Comparison of ENCODE assay signal across 18 mouse cellular contexts in genomic region chr6:137360166-137360565, GRCm38 (mm10).
"Had no signal": no experiment of that assay in that cellular context is flagged by ENCODE, and none has a peak within 500 bp of the region (broad histone marks: within the 10 kb centered on the region; RNA-seq: fewer than 3 reads in every experiment).

No protein-coding gene starts in this region.

- H3K27me3 ChIP-seq: lung, embryonic 15.5 days; midbrain, embryonic 12.5 days; neural tube, embryonic 13.5 days; neural tube, embryonic 15.5 days; stomach, embryonic 15.5 days had no signal

- H3K9ac ChIP-seq: lung, embryonic 15.5 days; midbrain, embryonic 12.5 days; neural tube, embryonic 13.5 days; neural tube, embryonic 15.5 days; stomach, embryonic 15.5 days had no signal

- ATAC-seq: lung, postnatal 0 days; midbrain, embryonic 16.5 days had no signal

- H3K27ac ChIP-seq: lung, embryonic 15.5 days; midbrain, embryonic 10.5 days; midbrain, embryonic 12.5 days; neural tube, embryonic 13.5 days; neural tube, embryonic 15.5 days; stomach, embryonic 15.5 days; stomach, postnatal 0 days had no signal

- H3K4me1 ChIP-seq: midbrain, embryonic 12.5 days had no signal

- DNase-seq: lung, adult 18-20 months; lung, postnatal 14 days; lung, postnatal 4 days; midbrain, embryonic 14.5 days; right cerebral cortex, postnatal 14 days; thymus, adult 2 months; thymus, postnatal 25 days; thymus, postnatal 4 days had no signal

- H3K4me2 ChIP-seq: lung, embryonic 15.5 days; midbrain, embryonic 12.5 days; neural tube, embryonic 13.5 days; neural tube, embryonic 15.5 days; stomach, embryonic 15.5 days had no signal

- H3K36me3 ChIP-seq: lung, embryonic 15.5 days; midbrain, embryonic 10.5 days; midbrain, embryonic 12.5 days; neural tube, embryonic 13.5 days; neural tube, embryonic 15.5 days; stomach, embryonic 15.5 days had no signal

- H3K9me3 ChIP-seq: lung, embryonic 15.5 days; midbrain, embryonic 10.5 days; midbrain, embryonic 12.5 days; neural tube, embryonic 13.5 days; neural tube, embryonic 15.5 days; stomach, embryonic 15.5 days had no signal

- H3K4me3 ChIP-seq: lung, embryonic 15.5 days; midbrain, embryonic 10.5 days; midbrain, embryonic 12.5 days; myocyte; neural tube, embryonic 13.5 days; neural tube, embryonic 15.5 days; stomach, embryonic 15.5 days had no signal
